Mouse (Mus musculus) MEL (cell line): ENCODE data around the gene Nnat. TPM values are rescaled to one million over a fixed set of nuclear protein-coding genes. Genes with fewer than 3 reads are reported as not detected.
A peak's percentile ranks its signal among the peaks of the same experiment; 100 is the strongest.

ENCODE experiments used
- DNase-seq: peaks from one replicate; pipeline ENCODE4 v3.0.0; 2011; ENCODE audit warnings: low read depth, low spot score
- H3K27ac ChIP-seq: 2 replicates; pipeline ENCODE4 v1.5.1; 2012; ENCODE audit warnings: low read depth, mild to moderate bottlenecking, control low read depth, low read length, moderate library complexity; ENCODE audit not compliant: control insufficient read depth
- H3K27me3 ChIP-seq, 2 experiments: fragments of 150-350 bp in 1 of 2; sonication (generic) in 1 of 2; 2 replicates each; pipeline ENCODE4 v1.6.1; 2012; ENCODE audit warnings: low read length in 2 of 2, mild to moderate bottlenecking in 2 of 2, improper control_type of control experiment in 1 of 2, moderate library complexity in 1 of 2; ENCODE audit not compliant: insufficient read depth in 2 of 2, control insufficient read depth in 1 of 2
- H3K36me3 ChIP-seq, 2 experiments: 2 replicates each; pipeline ENCODE4 v1.6.1; 2012 to 2014; ENCODE audit warnings: low read length in 2 of 2, improper control_type of control experiment in 1 of 2, inconsistent platforms in 1 of 2, mild to moderate bottlenecking in 1 of 2; ENCODE audit not compliant: insufficient read depth in 2 of 2, control insufficient read depth in 1 of 2
- H3K4me1 ChIP-seq, 2 experiments: fragments of 150-350 bp in 1 of 2; sonication (generic) in 1 of 2; 2 replicates each; pipeline ENCODE4 v1.6.1; 2012; ENCODE audit warnings: low read length in 2 of 2, improper control_type of control experiment in 1 of 2, mild to moderate bottlenecking in 1 of 2; ENCODE audit not compliant: insufficient read depth in 2 of 2, control insufficient read depth in 1 of 2
- H3K4me3 ChIP-seq, 2 experiments: fragments of 150-350 bp in 1 of 2; sonication (generic) in 1 of 2; 2 replicates each; pipeline ENCODE4 v1.5.1; 2012; ENCODE audit warnings: low read depth in 2 of 2, low read length in 2 of 2, mild to moderate bottlenecking in 2 of 2, moderate library complexity in 2 of 2, control low read depth in 1 of 2, improper control_type of control experiment in 1 of 2; ENCODE audit not compliant: control insufficient read depth in 1 of 2, insufficient read depth in 1 of 2
- H3K79me2 ChIP-seq: 2 replicates; pipeline ENCODE4 v1.6.1; 2012; ENCODE audit warnings: mild to moderate bottlenecking, low read length, moderate library complexity; ENCODE audit not compliant: control insufficient read depth, poor library complexity, insufficient read depth
- H3K9ac ChIP-seq: 2 replicates; pipeline ENCODE4 v1.6.1; 2012; ENCODE audit warnings: low read depth, mild to moderate bottlenecking, control low read depth, low read length, moderate library complexity; ENCODE audit not compliant: control insufficient read depth, poor library complexity, severe bottlenecking
- H3K9me3 ChIP-seq: fragments of 150-350 bp; sonication (generic); replicated peaks from 2 replicates; pipeline ENCODE4 v1.6.1; 2012; ENCODE audit warnings: mild to moderate bottlenecking, low read length, improper control_type of control experiment, moderate library complexity; ENCODE audit not compliant: insufficient read depth
- CHD2 ChIP-seq: IDR thresholded peaks from 2 replicates; pipeline ENCODE4 v1.6.1; 2011; ENCODE audit warnings: low read length, improper control_type of control experiment
- CTCF ChIP-seq, 3 experiments: IDR thresholded peaks in 2 of 3; conservative IDR thresholded peaks in 1 of 3; 2 replicates each; pipeline ENCODE4 v1.5.1; 2011 to 2012; ENCODE audit warnings: low read length in 3 of 3, low read depth in 2 of 3, mild to moderate bottlenecking in 2 of 3, improper control_type of control experiment in 1 of 3, inconsistent platforms in 1 of 3, mixed read lengths in 1 of 3, moderate library complexity in 1 of 3; ENCODE audit not compliant: control insufficient read depth in 1 of 3, insufficient read depth in 1 of 3, poor library complexity in 1 of 3, severe bottlenecking in 1 of 3
- E2F4 ChIP-seq: IDR thresholded peaks from 2 replicates; pipeline ENCODE4 v1.6.1; 2011; ENCODE audit warnings: low read depth, low read length, improper control_type of control experiment, borderline replicate concordance
- ELF1 ChIP-seq: IDR thresholded peaks from 2 replicates; pipeline ENCODE4 v1.6.1; 2014; ENCODE audit warnings: low read depth, mild to moderate bottlenecking, inconsistent platforms, low read length, improper control_type of control experiment, moderate library complexity
- GABPA ChIP-seq: IDR thresholded peaks from 2 replicates; pipeline ENCODE4 v1.6.1; 2012; ENCODE audit warnings: low read depth, mild to moderate bottlenecking, inconsistent platforms, low read length, improper control_type of control experiment, moderate library complexity
- HCFC1 ChIP-seq: IDR thresholded peaks from 2 replicates; pipeline ENCODE4 v1.6.1; 2012; ENCODE audit warnings: low read depth, mild to moderate bottlenecking, inconsistent platforms, low read length, improper control_type of control experiment, moderate library complexity
- JUND ChIP-seq: IDR thresholded peaks from 2 replicates; pipeline ENCODE4 v1.6.1; 2011; ENCODE audit warnings: low read depth, mild to moderate bottlenecking, improper control_type of control experiment, low read length
- MAZ ChIP-seq: IDR thresholded peaks from 2 replicates; pipeline ENCODE4 v1.6.1; 2012; ENCODE audit warnings: low read depth, mild to moderate bottlenecking, inconsistent platforms, low read length, improper control_type of control experiment
- MXI1 ChIP-seq: IDR thresholded peaks from 2 replicates; pipeline ENCODE4 v1.6.1; 2011; ENCODE audit warnings: mild to moderate bottlenecking, low read depth, low read length, improper control_type of control experiment
- MYC ChIP-seq: IDR thresholded peaks from 2 replicates; pipeline ENCODE4 v1.6.1; 2011; ENCODE audit warnings: low read depth, mild to moderate bottlenecking, low read length, improper control_type of control experiment, moderate library complexity
- NELFE ChIP-seq: IDR thresholded peaks from 2 replicates; pipeline ENCODE4 v1.6.1; 2011; ENCODE audit warnings: low read depth, low read length, improper control_type of control experiment
- NRF1 ChIP-seq: IDR thresholded peaks from 2 replicates; pipeline ENCODE4 v1.6.1; 2014; ENCODE audit warnings: low read depth, mild to moderate bottlenecking, inconsistent platforms, low read length, improper control_type of control experiment, moderate library complexity; ENCODE audit not compliant: poor library complexity, insufficient read depth, severe bottlenecking
- POLR2A ChIP-seq, 2 experiments: IDR thresholded peaks; 2 replicates each; pipeline ENCODE4 v1.6.1; 2011 to 2012; ENCODE audit warnings: low read length in 2 of 2, mild to moderate bottlenecking in 2 of 2, control low read depth in 1 of 2, improper control_type of control experiment in 1 of 2, low read depth in 1 of 2, moderate library complexity in 1 of 2; ENCODE audit not compliant: control insufficient read depth in 1 of 2, insufficient read depth in 1 of 2, poor library complexity in 1 of 2
- POLR2AphosphoS2 ChIP-seq: IDR thresholded peaks from 2 replicates; pipeline ENCODE4 v1.6.1; 2011; ENCODE audit warnings: low read length, improper control_type of control experiment
- RAD21 ChIP-seq: IDR thresholded peaks from 2 replicates; pipeline ENCODE4 v1.6.1; 2011; ENCODE audit warnings: mild to moderate bottlenecking, low read depth, low read length, improper control_type of control experiment
- RCOR1 ChIP-seq: IDR thresholded peaks from 2 replicates; pipeline ENCODE4 v1.6.1; 2012; ENCODE audit warnings: low read depth, mild to moderate bottlenecking, inconsistent platforms, low read length, improper control_type of control experiment
- SIN3A ChIP-seq: IDR thresholded peaks from 2 replicates; pipeline ENCODE4 v1.6.1; 2012; ENCODE audit warnings: low read length, improper control_type of control experiment, inconsistent platforms
- SMC3 ChIP-seq: IDR thresholded peaks from 2 replicates; pipeline ENCODE4 v1.6.1; 2011; ENCODE audit warnings: low read depth, low read length, improper control_type of control experiment
- TAL1 ChIP-seq: IDR thresholded peaks from 2 replicates; pipeline ENCODE4 v1.6.1; 2012; ENCODE audit warnings: mild to moderate bottlenecking, inconsistent platforms, low read length, moderate library complexity, mixed read lengths
- TCF12 ChIP-seq: IDR thresholded peaks from 2 replicates; pipeline ENCODE4 v1.6.1; 2014; ENCODE audit warnings: low read depth, mild to moderate bottlenecking, inconsistent platforms, low read length, improper control_type of control experiment, moderate library complexity
- USF2 ChIP-seq, 2 experiments: IDR thresholded peaks; 2 replicates each; pipeline ENCODE4 v1.6.1; 2011 to 2012; ENCODE audit warnings: improper control_type of control experiment in 2 of 2, low read length in 2 of 2, borderline replicate concordance in 1 of 2, inconsistent platforms in 1 of 2, low read depth in 1 of 2, mild to moderate bottlenecking in 1 of 2; ENCODE audit not compliant: insufficient read depth in 1 of 2
- ZC3H11A ChIP-seq: IDR thresholded peaks from 2 replicates; pipeline ENCODE4 v1.6.1; 2012; ENCODE audit warnings: low read depth, mild to moderate bottlenecking, inconsistent platforms, low read length, improper control_type of control experiment
- ZKSCAN1 ChIP-seq: IDR thresholded peaks from 2 replicates; pipeline ENCODE4 v1.6.1; 2012; ENCODE audit warnings: low read depth, mild to moderate bottlenecking, inconsistent platforms, low read length, improper control_type of control experiment, moderate library complexity
- ZNF384 ChIP-seq: IDR thresholded peaks from 2 replicates; pipeline ENCODE4 v1.6.1; 2012; ENCODE audit warnings: low read depth, mild to moderate bottlenecking, inconsistent platforms, low read length, improper control_type of control experiment
- polyA plus RNA-seq, 2 experiments: library from polyadenylated mRNA; stranded (reverse) in 1 of 2; unstranded in 1 of 2; fragments of >175 nt in 1 of 2; fragments of >200 nt in 1 of 2; gene quantifications; 2 replicates each; pipeline versions ENCODE4 v1.2.1 to v1.2.4; 2012; ENCODE audit warnings: low replicate concordance in 2 of 2, low read depth in 1 of 2; ENCODE audit not compliant: insufficient read length in 2 of 2, insufficient read depth in 1 of 2, missing spikeins in 1 of 2
- total RNA-seq: library from RNA; depleted of rRNA; stranded (reverse); fragments of 300-350 nt; gene quantifications from 2 replicates; pipeline ENCODE4 v1.2.3, GENCODE M21; 2012

Nnat gene
- total and polyA plus RNA-seq, 3 experiments: 0.92 to 1.5 TPM; not detected in 1

GRCm38 (mm10) chr2:157601435-157601839, 41.6 kb downstream of the Nnat start:
- Histone ChIP-seq H3K9me3 (no peaks in the 10 kb centered on the region), H3K4me3 (no peak overlapping the region), H3K36me3 (no peaks in the 10 kb centered on the region), H3K4me1 (no peaks in the 10 kb centered on the region; a peak in 2 of 4 replicates), H3K27me3 (peaks cover 0 to 5% of the 10 kb centered on the region in 2 experiments; a peak in 2 of 4 replicates), H3K79me2 (no peaks in the 10 kb centered on the region), H3K27ac (no peak overlapping the region), H3K9ac (no peak overlapping the region)
- DNase-seq: no peak
- TF ChIP-seq E2F4: no peak
- TF ChIP-seq TAL1: no peak
- no peak for TF ChIP-seq GABPA
- no peak for TF ChIP-seq ZC3H11A
- TF ChIP-seq MAZ: no peak
- TF ChIP-seq MXI1: no peak
- no peak for TF ChIP-seq NRF1
- no peak for TF ChIP-seq POLR2A (IDR thresholded peaks at IDR 0.05; ENCODE audit: control insufficient read depth in 1 of 2, insufficient read depth in 1 of 2, low read depth in 1 of 2, low read length in 2 of 2, poor library complexity in 1 of 2)
- TF ChIP-seq SIN3A: no peak
- TF ChIP-seq TCF12: no peak
- TF ChIP-seq MYC: no peak
- TF ChIP-seq JUND: no peak
- TF ChIP-seq ELF1: no peak
- TF ChIP-seq ZKSCAN1: no peak
- TF ChIP-seq POLR2AphosphoS2: no peak
- TF ChIP-seq HCFC1: no peak
- TF ChIP-seq USF2 (IDR thresholded peaks at IDR 0.05; ENCODE audit: borderline replicate concordance in 1 of 2, insufficient read depth in 1 of 2, low read depth in 1 of 2, low read length in 2 of 2): no peak
- no peak for TF ChIP-seq ZNF384
- no peak for TF ChIP-seq NELFE

- TF ChIP-seq CTCF (IDR thresholded peaks at IDR 0.05 in 2 of 3, conservative IDR thresholded peaks at IDR 0.05 in 1 of 3; ENCODE audit: control insufficient read depth in 1 of 3, insufficient read depth in 1 of 3, low read depth in 2 of 3, low read length in 3 of 3, poor library complexity in 1 of 3, severe bottlenecking in 1 of 3): peak; percentile 91 to 99 (median 95)
- TF ChIP-seq ZC3H11A: peak; percentile 73
- TF ChIP-seq RAD21: peak; percentile 93
- TF ChIP-seq CHD2: no peak
- peak; percentile 83 for TF ChIP-seq SMC3
- TF ChIP-seq JUND: no peak
- no peak for TF ChIP-seq POLR2A (IDR thresholded peaks at IDR 0.05; ENCODE audit: control insufficient read depth in 1 of 2, insufficient read depth in 1 of 2, low read depth in 1 of 2, low read length in 2 of 2, poor library complexity in 1 of 2)
- TF ChIP-seq RCOR1: no peak
- no peak for TF ChIP-seq NRF1
- H3K9me3 ChIP-seq: no peaks in the 10 kb centered on the region
- peaks cover 0 to 5% of the 10 kb centered on the region in 2 experiments; a peak in 3 of 4 replicates for H3K27me3 ChIP-seq
- no peak overlapping the region for H3K4me3 ChIP-seq
- no peaks in the 10 kb centered on the region for H3K79me2 ChIP-seq
- H3K9ac ChIP-seq: no peak overlapping the region
- no peaks in the 10 kb centered on the region for H3K4me1 ChIP-seq
- no peak overlapping the region for H3K27ac ChIP-seq
- DNase-seq: peak; percentile 62
- no peaks in the 10 kb centered on the region for H3K36me3 ChIP-seq
Measured at GRCm38 (mm10) chr2:157605025-157605675, 45.3 kb downstream of the Nnat start.
